Mouse (Mus musculus): ENCODE results near the gene Trim9.

Gene Trim9

DNA sequence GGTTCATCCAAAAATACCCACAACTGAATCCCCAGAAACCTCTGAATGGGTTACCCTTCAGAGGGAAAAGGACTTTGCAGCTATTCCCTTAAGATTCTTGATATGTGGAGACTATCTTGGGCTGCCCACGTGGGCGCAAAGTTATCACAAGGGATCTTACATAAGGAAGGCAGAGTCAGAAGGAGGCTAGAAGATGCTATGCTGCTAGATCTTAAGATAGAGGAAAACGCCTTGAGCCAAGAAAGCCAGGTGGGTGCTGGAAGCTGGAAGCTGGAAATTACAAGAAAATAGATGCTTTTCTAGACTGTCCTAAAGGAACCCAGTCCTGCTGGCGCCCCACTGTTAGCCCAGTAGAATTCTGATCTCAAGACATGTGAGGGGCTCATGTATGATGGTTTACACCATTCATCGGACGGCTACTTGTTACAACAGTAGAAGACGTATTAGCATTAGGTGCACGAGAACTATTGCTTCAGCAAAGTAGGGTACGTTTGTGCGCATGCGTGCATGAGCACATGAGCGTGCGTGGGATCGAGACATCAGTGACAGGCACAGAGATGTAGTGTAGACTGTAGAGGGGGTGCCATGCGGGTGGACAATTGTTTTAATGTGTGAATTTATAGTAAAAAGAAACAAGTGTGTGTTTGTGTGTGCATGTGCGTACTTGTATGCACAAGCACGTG is 85.0 kb downstream of the Trim9 start:
- DNase-seq (ENCODE audit: low spot score in 2 of 2) = no peak

DNA sequence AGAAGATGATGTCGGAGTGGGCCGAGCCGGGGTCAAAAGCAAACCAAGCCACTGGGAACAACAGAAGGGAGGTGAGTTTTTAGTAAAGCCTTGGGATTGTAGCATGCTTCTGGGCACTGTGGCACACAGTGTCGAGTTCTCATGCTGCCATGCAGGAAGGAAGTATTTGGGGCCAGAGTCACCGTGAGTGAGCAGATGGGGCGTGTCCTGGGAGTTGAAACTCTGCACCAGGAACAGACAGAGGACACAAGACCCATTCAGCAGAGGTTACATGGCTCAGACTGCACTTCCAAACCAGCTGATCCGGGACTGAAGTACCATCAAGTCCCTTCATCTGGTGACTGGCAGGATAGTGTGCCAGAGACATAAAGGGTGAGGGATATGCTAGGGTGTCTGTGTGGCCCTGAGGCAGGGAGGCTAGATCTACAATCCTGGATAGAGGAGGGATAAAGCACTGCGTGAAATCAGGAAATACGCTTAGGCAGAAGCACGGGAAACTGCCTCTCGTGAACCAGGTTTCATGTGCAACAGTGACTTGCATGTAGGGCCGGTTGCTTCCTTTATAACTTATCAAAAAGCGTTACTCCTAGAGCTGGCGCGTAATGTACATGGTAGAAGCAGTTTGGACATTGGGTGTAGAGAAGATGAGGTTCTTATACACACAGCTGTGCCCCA is 96.1 kb downstream of the Trim9 start:
- no peak for DNase-seq (ENCODE audit: low spot score in 2 of 2)

DNA sequence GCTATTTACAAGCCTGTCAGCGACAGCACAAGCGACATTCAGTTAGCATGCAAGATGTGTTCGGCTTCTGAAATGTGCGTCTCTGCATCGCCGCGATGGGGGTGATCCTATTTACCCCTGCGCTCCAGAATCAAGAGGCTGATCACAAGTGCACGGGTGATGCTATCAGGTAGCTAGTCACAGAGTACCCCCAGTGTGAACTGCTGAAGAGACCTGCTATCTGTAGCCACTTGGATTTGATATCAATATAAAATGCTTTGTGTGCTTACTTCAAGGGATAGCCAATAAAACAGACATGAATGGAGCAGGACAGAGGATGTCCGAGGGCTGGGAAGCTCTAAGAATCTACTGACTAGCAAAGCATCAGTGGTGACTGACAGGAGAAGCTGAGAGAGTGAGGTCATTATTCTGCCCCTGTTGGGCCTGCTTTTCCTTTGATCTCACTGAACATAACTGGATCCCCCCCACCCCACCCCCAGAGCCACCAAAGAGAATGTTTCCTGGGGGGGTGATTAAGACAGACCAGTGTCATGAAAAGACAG is 97.7 kb downstream of the Trim9 start:
- DNase-seq (ENCODE audit: low spot score in 2 of 2) = no peak

DNA sequence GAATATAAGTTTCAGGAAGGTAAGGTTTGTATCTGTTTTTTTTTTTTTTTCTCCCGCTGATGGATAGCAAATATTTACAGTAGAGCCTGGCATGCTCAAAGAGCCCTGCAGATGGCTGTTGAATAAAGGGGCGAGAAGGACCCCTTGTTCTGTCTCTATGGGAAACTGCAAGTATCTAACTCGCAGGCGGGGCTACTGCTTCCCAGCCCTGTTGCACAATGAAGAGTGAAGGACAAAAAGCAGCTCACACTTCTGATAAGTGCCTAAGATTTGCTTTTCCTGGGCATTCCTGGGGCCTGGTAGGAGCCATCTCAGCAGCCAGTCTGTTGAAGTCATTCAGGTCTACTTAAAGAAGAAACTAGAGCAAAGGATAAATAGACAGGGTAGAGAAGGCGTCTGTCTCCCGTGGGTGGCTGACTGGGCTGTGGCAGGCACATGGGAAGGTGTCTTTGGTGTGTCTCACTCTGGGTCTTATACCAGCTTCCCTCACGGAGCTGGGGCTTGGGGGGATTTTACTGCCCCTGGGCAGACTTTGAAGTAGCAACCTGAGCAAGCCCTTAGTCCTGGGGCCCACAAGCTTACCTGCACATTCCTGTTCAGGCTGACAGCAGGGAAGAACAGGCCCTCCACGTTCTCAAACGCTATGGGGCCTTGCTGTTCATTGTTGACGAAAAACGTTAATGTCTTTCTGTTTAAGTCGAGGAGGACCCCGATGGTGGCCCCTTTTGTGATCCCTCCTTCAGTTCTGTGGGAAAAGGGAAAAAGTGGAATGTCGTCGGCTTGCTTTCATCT is 99.5 kb downstream of the Trim9 start:
- no peak for DNase-seq (ENCODE audit: low spot score in 2 of 2)

DNA sequence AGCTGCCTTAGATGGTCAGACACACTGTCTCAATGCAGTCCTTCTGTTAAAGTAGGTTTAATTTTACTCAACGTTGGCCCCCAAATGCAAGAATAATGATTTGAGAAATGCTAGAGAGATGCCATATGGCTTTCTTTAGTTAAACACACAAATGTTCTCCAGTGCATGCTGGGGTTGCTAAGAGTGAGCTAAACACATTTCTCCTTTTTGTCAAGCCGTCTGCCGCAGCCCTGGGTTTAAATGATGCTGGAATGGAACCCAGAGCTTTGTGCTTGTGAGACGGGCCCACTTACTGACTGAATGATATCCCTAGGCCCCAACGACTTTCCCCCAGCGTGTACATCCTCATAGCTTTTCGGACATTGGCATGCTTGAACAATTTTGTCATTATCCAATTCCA is 104.9 kb downstream of the Trim9 start:
- no peak for DNase-seq (ENCODE audit: low spot score in 2 of 2)

DNA sequence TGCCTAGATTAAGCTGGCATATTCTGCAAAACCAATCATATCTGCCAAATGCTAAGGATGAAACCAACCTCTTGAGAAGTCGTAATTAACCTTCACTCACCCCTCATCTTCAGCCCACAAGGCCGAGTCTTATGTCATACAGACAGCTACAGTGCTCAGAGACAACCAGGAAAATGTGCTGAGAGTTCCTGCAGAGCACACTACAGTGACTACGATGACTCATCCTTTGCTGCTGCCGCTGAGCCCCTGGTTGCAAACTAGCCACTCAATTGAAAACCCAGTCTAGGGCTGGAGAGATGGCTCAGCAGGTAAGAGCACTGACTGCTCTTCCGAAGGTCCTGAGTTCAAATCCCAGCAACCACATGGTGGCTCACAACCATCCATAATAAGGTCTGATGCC is 107.7 kb downstream of the Trim9 start:
- no peak for DNase-seq (ENCODE audit: low spot score in 2 of 2)

DNA sequence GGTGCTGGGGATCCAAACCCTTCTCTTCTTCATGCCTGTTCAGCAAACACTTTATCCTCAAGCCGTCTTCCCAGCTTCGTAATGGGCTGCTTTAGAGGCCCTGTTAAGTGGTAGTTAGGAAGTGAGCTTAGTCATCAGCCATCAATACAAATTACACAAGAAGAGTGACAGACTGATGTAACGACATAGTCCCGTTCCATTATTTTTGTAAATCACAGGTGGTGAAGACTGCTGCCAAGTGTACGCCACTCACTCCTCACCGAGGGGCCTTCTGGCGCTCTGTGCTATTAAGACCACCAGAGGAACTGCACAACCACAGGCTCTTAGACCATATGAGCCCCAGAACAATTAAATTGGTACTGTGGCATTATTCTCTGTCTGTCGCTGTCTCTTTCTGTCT is 108.8 kb downstream of the Trim9 start:
- DNase-seq (ENCODE audit: low spot score in 2 of 2) = no peak

DNA sequence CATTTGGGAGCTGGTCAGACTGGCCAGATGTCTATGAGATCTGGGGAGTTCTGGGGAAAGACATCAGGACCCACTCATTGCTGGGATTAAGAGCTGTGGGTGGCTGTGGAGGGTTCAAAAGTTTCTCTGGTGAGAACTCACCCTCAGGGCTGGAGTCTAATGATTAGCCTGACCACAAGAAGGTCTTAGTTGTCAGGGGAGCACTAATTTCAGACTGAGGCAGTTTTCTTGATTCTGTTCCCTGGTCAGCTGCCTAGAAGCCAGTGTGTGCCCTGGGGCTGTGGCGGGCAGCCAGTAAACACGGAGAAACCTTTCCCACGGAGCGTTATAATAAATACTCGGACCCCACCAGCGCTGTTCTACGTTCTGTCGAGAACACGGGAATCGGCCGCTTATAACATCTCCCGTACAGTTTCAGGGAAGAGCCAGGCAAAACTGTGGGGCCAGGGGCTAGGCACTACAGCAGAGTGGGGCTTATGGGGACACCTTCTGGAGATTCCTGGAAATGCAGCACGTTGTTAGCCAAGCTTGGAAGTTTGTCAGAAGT is 112.4 kb downstream of the Trim9 start:
- peak; percentile 34 to 65 for DNase-seq (ENCODE audit: low spot score in 2 of 2)

DNA sequence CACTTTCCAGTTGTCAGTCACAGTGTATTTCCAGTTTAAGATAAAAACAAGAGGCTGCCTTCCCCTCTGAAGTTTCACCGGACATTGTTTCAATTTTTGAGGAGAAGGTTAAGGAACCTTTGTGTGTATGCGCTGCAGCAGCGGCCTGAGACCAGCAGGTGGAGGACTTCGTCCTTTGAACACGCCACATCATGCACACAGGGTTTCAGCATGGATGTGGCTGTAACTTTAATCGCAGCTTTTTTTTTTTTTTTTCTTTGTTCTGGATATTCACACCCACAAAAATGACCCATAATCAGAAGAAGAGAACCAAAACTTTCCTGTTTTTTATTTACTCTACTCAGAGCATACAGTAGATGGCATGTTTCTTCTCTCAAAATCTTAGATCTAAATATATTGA is 113.0 kb downstream of the Trim9 start:
- peak in 1 of 2 experiments; percentile 29 for DNase-seq (ENCODE audit: low spot score in 2 of 2)

DNA sequence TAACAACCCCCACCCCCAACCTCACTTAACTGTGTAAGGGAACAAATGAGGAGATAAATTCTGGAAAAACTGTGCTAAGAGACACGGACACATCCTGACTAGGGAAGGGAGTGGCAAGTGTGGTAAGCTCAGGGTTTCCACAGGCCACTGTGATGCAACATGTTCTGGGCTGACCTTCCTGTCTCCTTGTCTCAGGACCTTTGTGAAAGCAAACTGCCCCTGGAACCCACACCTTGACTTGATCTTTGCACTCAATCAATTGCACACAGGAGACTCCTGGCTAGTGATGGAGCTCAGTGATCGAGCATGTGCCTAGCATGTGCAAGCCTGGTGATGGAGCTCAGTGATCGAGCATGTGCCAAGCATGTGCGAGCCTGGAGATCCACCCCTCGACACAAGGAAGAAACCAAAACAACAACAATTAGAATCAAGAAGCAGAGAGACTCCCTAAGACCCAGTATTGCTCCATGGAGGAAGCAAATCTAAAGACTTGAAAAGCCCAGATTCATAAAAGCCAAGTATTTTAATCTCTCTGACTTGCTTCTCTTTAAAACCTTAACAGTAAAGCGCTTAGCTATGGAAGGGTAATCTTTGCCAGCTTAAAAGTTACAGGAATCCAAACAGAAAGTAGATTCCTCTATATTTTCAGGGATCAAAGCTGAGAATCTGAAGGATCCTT is 113.6 kb downstream of the Trim9 start:
- no peak for DNase-seq (ENCODE audit: low spot score in 2 of 2)

DNA sequence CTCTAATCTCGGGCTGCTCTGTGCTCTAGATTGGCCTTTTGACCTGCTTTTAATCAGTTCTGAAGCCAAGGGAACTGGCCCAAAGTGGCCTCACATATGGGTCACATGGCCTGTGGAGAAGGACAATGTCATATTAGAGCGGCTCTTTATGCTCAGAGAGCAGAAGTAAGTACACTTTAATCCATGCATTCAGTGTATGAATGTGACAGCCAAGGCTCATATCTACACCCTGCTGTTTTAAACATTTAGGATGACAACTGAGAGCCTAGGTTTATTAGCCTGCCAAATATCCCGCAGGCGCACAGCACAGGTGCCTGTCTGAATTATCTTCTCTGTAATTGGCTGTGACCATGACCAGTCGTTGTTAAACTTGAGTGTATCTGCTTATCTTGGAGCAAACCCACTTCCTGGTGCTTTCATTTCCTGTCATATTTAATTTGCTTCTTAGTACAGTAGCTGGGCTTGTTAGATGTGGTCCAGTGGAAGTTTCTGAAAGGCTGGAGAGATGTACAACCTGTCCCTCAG is 115.3 kb downstream of the Trim9 start:
- DNase-seq (ENCODE audit: low spot score in 2 of 2) = no peak

DNA sequence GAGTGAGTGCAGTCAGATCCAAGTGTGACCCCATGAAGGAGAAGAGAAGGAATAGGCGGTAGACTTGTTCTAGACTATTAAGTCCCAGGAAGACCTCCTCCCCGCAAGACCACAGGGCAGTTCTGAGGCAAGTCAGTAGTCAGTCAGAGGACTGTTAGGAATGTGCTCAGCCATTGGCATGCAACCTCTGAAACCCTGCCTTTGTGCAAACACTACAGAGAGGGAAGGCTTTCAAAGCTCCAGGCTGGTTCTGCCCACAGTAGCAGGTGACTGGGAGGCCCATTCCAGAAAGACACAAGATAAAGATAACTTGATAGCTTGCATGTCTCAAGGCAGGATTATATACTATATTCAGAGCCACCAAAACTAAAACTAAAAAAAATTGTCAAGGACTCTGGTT is 116.1 kb downstream of the Trim9 start, which contains the start of gene Pygl:
Gene Pygl, minus strand, starts transcription at position 195 of the 400 bp plus-strand sequence.
- DNase-seq (ENCODE audit: low spot score in 2 of 2) = no peak

DNA sequence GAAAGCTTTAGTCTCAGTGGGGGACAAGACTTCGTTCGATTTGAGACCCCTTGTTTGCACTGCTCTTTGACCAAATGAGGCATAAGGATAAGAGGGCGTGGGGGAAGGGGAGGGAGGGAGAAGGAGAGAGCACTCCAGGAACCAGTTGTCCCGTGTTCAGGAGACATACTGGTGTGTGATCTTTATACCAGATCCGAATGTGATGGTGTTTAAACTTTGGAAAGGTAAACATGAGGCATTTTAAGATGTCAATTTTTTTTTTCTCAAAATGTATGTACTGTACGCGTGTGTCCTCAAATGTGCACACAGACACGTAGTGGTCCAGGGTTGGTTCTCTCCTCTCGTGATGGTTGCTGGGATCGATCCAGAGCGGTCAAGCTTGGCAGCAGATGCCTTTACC is 119.3 kb downstream of the Trim9 start:
- no peak for DNase-seq (ENCODE audit: low spot score in 2 of 2)

DNA sequence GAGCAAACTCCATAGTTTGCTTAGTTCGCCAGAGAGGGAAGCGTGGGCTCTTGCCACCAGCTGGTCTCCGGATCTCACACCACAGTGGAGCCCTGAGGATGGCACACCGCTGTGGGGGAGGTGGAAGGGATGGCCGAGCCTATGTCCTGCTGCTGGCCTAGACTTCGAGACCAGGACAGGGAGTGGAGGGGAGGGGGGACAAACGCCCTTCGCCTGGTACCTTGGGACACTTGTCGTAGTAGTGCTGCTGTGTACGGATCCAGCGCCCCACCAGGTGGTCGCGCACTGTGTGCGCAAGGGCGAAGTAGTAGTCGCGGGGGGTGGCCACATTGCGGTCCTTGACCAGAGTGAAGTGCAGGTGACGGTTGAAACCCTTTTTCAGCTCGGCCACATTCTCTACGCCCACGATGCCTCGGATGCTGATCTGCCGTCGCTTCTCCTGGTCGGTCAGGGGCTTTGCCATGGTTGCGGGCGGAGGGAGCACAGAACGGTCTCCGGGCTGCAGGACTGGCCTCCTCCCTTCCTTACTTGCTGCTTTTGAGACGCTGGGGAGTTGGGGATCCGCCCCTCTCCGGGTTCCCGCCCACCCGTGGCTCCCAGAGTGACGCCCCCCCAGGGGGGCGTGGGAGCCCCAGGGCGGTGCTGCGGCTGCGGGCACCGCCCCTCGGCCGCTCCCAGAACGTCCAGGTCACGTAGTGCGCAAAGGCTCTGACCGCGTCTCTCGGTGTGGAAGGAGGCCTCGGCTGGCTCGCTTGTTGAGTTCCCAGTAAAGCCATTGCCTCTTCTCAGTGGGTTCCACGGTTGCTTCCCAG is 120.1 kb downstream of the Trim9 start:
- peak; percentile 81 to 88 for DNase-seq (ENCODE audit: low spot score in 2 of 2)

DNA sequence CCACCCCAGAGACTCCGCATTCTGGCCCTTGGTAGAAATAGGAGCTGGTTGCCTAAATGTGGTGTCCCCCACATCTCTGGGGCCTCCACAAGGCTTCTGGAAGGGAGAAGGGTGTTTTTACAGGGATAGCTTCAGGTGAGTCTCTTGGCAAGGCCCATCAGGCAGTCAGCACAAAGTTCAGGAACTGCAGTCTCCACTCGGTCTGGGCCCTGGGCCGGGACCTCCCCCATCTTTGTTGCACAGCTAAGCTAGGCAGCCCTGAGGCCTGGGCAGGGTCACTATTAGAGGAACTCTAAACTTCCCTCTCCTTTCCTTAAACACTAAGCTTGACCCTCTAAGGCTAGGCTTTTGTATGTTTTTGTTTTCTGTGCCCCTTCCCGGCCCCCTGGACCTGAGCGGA is 120.8 kb downstream of the Trim9 start:
- DNase-seq (ENCODE audit: low spot score in 2 of 2) = no peak

DNA sequence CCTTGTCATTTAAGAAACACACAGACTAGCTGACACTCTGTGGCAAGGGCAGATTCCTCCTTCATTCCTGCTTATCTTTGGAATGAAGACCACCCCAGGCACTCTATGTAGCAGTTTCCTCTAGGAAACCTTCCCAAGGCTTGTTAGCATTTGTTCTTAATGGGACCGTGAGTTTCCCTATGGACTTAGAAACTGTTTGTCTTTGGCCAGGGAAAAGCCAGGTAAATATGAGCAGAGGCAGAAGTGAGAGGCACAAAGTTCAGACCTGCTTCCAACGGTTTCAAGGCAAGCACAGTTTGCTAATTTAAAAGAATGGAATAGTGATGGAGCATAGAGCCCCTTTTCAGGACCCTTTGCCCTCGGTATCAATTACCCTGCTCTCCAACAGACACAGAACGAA is 124.1 kb downstream of the Trim9 start:
- DNase-seq (ENCODE audit: low spot score in 2 of 2) = no peak

DNA sequence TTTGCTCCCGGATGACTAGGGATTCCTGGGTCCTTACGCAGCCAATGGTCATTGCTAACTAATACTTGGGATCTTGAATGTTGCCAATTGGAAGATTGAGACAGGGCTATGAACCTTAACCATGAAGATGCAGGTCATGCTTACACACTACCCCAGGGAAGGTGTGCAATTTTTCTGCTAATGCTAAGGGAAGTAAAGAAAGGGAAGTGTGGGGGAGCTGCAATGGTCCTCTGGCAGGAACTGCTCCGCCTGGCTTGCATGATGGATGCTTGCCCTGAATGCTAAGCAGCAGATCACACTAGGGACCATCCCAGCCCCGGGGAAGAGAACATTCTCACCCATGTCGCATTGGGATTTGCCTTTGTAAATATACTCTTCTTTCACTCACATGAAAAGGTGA is 126.0 kb downstream of the Trim9 start:
- no peak for DNase-seq (ENCODE audit: low spot score in 2 of 2)

DNA sequence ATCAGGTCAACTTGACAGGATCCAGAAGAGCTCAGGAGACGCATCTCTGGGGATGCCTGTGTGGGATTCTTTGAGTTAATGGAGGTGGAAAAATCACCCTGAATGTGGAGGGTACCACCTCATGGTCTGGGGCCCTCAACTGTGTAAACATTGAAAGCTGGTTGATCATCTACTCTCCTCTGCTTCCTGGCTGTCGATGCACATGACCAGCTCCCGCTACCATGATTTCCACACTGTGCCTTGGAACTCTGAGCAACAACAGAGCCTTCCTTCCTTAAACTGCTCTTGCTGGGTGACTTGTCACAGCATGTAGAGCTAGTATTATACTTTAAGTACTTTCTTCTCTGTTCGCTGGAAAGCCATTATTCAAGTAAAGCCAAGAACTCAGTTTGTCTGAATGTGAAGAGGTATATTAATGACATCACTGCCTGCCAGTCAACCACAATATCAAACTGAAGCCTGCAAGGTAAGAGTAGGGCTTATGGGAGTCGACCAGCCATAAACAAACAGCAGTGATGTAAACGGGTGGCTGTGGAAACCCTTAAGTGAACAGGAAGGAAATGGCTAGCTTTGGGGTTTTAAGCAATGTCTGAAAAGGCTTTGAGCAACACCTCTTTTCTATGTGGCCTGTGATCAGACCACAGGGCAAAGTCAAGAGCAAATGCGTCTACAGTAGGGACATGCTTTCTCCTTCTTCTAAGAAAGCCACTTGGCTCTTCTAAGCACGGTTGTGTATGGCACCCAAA is 128.4 kb downstream of the Trim9 start:
- DNase-seq (ENCODE audit: low spot score in 2 of 2) = no peak

DNA sequence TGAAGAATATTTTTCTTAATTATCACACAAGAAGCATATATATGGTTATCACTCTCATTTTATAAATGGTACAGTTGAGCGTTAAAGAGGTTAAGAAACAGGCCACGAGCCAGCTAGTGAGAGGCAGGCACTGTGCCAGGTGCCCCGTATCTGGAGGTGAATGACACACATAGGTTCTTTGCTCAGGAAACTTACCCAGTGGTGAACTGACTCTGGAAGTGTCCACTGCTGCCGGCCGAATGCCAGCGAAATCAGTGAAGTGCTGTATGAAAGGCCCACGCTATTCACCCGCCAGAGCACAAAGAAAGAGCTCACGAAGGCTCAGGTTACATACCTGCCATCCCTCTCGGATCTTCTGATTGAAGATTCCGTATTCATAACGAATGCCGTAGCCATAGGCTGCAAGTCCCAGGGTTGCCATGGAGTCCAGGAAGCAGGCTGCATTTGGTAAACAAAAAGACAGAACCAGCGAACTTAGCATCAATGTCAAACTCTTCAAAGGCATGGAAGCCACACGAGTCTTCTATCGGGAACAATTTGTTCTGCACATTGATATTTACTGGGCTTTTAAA is 131.1 kb downstream of the Trim9 start:
- DNase-seq (ENCODE audit: low spot score in 2 of 2) = no peak

Measured in urinary bladder, postnatal 36 days (tissue).